Comparison of ENCODE assay signal across 8 mouse cellular contexts in the genomic region with DNA sequence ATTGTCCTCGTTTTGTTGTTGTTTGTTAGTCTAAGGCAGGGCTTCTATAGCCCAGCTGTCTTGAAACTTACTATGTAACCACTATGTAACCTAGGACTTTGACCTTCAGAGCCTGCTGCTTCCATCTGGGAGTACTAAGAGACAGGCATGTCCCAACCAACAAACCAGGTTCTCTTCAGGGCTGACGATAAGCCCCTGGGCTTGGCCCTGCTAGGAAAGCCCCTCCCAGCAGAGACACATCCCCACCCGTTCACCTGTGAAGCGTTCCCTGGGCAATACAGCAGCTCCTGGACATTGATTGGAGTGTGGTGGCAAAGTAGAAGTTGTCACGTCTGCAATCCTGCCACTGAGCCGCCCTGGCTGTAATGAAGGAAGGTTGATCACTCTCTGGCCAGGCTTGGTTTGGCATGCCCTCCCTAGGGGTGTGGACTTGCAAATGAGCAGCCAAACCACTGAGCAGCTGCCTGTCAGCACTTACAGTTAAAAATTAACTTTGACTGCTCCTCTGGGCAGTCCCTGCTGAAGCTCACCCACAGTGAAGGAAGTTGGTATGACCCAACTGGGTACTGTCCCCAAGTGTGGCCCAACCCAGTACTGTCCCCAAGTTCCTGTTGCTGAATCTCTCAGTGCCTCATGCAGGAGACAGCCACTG.
DNase-seq lines count a peak whose midpoint lies in the region; ATAC-seq and TF ChIP-seq lines count a peak whose summit lies in the region.
"Had no signal": no experiment of that assay in that cellular context is flagged by ENCODE, and none has a peak within 500 bp of the region (broad histone marks: within the 10 kb centered on the region; RNA-seq: fewer than 3 reads in every experiment).

No protein-coding gene starts in this region.

- peak; percentile 72 for DNase-seq in adipocyte (ENCODE audit: low spot score)
- peak; percentile 30 for DNase-seq in fibroblast of lung, adult 2 months (ENCODE audit: low read depth)
- peak in 2 of 3 experiments; percentile 10 to 33 for DNase-seq in liver, embryonic 14.5 days (ENCODE audit: low read depth in 3 of 3, low spot score in 3 of 3)
- DNase-seq in spleen, adult 12 weeks (ENCODE audit: low spot score) = peak; percentile 9
- no peak for DNase-seq in left cerebral cortex, adult 18-20 months (ENCODE audit: low spot score in 2 of 2)

- no peak for TF ChIP-seq EP300 in liver, embryonic 14.5 days (IDR thresholded peaks at IDR 0.05; ENCODE audit: low read depth)

- H3K9ac ChIP-seq in hindbrain, embryonic 15.5 days = no peak overlapping the region
- no peak overlapping the region for H3K9ac ChIP-seq in liver, embryonic 14.5 days (replicated peaks)
- no peak overlapping the region for H3K9ac ChIP-seq in midbrain, embryonic 13.5 days (replicated peaks)
- H3K9ac ChIP-seq: embryonic facial prominence, embryonic 13.5 days had no signal

- no peak overlapping the region for H3K4me3 ChIP-seq in hindbrain, embryonic 15.5 days
- peak overlapping the region; percentile 8 to 51; a peak in 3 of 4 replicates for H3K4me3 ChIP-seq in liver, embryonic 14.5 days (ENCODE audit: insufficient read depth in 1 of 2, low read depth in 2 of 2, low read length in 2 of 2)
- no peak overlapping the region for H3K4me3 ChIP-seq in midbrain, embryonic 13.5 days (replicated peaks)
- H3K4me3 ChIP-seq: embryonic facial prominence, embryonic 13.5 days had no signal

- H3K4me1 ChIP-seq in hindbrain, embryonic 15.5 days (replicated peaks) = peaks cover 19% of the 10 kb centered on the region
- H3K4me1 ChIP-seq in liver, embryonic 14.5 days (replicated peaks; ENCODE audit: control insufficient read depth in 2 of 2, insufficient read depth in 2 of 2, low read length in 1 of 2) = peaks cover 0 to 3% of the 10 kb centered on the region in 2 experiments; a peak in 1 of 4 replicates
- peaks cover 25% of the 10 kb centered on the region for H3K4me1 ChIP-seq in midbrain, embryonic 13.5 days (replicated peaks)

- H3K36me3 ChIP-seq in hindbrain, embryonic 15.5 days = no peaks in the 10 kb centered on the region
- H3K36me3 ChIP-seq in liver, embryonic 14.5 days (replicated peaks; ENCODE audit: control insufficient read depth, insufficient read depth, low read depth) = no peaks in the 10 kb centered on the region
- no peaks in the 10 kb centered on the region; the same call in 1 of the 2 replicates for H3K36me3 ChIP-seq in midbrain, embryonic 13.5 days

- H3K27me3 ChIP-seq in hindbrain, embryonic 15.5 days = no peaks in the 10 kb centered on the region
- H3K27me3 ChIP-seq in liver, embryonic 14.5 days (ENCODE audit: control insufficient read depth, insufficient read depth, low read length) = no peaks in the 10 kb centered on the region
- no peaks in the 10 kb centered on the region for H3K27me3 ChIP-seq in midbrain, embryonic 13.5 days
- H3K27me3 ChIP-seq: embryonic facial prominence, embryonic 13.5 days had no signal

- H3K9me3 ChIP-seq in hindbrain, embryonic 15.5 days = no peaks in the 10 kb centered on the region
- H3K9me3 ChIP-seq in liver, embryonic 14.5 days (ENCODE audit: control insufficient read depth, low read length) = no peaks in the 10 kb centered on the region
- no peaks in the 10 kb centered on the region for H3K9me3 ChIP-seq in midbrain, embryonic 13.5 days
- H3K9me3 ChIP-seq: embryonic facial prominence, embryonic 13.5 days had no signal

- 70% methylated on average over 6 of the region's 6 CpGs for WGBS in hindbrain, embryonic 15.5 days
- WGBS in liver, embryonic 14.5 days (ENCODE audit: insufficient replicate concordance) = 21% methylated on average over 6 of the region's 6 CpGs
- 84% methylated on average over 6 of the region's 6 CpGs for WGBS in midbrain, embryonic 13.5 days

- no peak overlapping the region for H3K4me2 ChIP-seq in hindbrain, embryonic 15.5 days
- peak overlapping the region; percentile 36; the same call in 1 of the 2 replicates for H3K4me2 ChIP-seq in liver, embryonic 14.5 days (ENCODE audit: low read depth)
- no peak overlapping the region for H3K4me2 ChIP-seq in midbrain, embryonic 13.5 days (replicated peaks)
- H3K4me2 ChIP-seq: embryonic facial prominence, embryonic 13.5 days had no signal

- ATAC-seq in hindbrain, embryonic 15.5 days (ENCODE audit: low FRiP score, low read depth) = 0 out of 2 replicates have a peak, but pooled peaks have one; percentile 64
- peak; percentile 68 for ATAC-seq in liver, embryonic 14.5 days (ENCODE audit: insufficient read depth)
- no peak; the same call in 1 of the 2 replicates for ATAC-seq in midbrain, embryonic 13.5 days

- no peak overlapping the region for H3K27ac ChIP-seq in hindbrain, embryonic 15.5 days (replicated peaks)
- H3K27ac ChIP-seq in liver, embryonic 14.5 days = no peak overlapping the region
- no peak overlapping the region for H3K27ac ChIP-seq in midbrain, embryonic 13.5 days

- TF ChIP-seq CTCF in liver, embryonic 14.5 days (IDR thresholded peaks at IDR 0.05; ENCODE audit: low read depth) = no peak

Comparison
In these comparisons a context has a peak if more than half of its experiments do, and no peak if none do; other contexts are left out.
1. DNase-seq: peak in adipocyte (single experiment), fibroblast of lung, adult 2 months (single experiment), liver, embryonic 14.5 days (2 of 3) and spleen, adult 12 weeks (single experiment); none in left cerebral cortex, adult 18-20 months (0 of 2).
2. H3K4me3 ChIP-seq: peak in liver, embryonic 14.5 days (2 of 2); none in hindbrain, embryonic 15.5 days (single experiment) and midbrain, embryonic 13.5 days (single experiment).